Mouse (Mus musculus) kidney, postnatal 0 days (tissue): ENCODE results near the gene Tmem206. TPM values are rescaled to one million over a fixed set of nuclear protein-coding genes. Genes with fewer than 3 reads are reported as not detected.

ENCODE experiments used
- ATAC-seq: fragments of 200-750 bp; cut with Nextera tagmentation; replicated peaks from 2 replicates; pipeline ENCODE4 v1.8.0; 2017; ENCODE audit warnings: low read depth, moderate number of reproducible peaks, moderate TSS enrichment, moderate library complexity; ENCODE audit not compliant: low FRiP score
- DNase-seq: peaks from one replicate; pipeline ENCODE4 v3.0.0-alpha.2; 2016; ENCODE audit warnings: low spot score
- H3K27ac ChIP-seq: fragments of 300-500 bp; sonication (generic); 2 replicates; pipeline ENCODE4 v1.5.1; 2014; ENCODE audit warnings: mild to moderate bottlenecking
- H3K27me3 ChIP-seq: fragments of 300-500 bp; sonication (generic); 2 replicates; pipeline ENCODE4 v1.6.1; 2014; ENCODE audit warnings: low read length, mixed read lengths; ENCODE audit not compliant: insufficient read depth
- H3K36me3 ChIP-seq: fragments of 300-500 bp; sonication (generic); 2 replicates; pipeline ENCODE4 v1.6.1; 2014; ENCODE audit warnings: low read length, mixed read lengths; ENCODE audit not compliant: insufficient read depth
- H3K4me1 ChIP-seq: fragments of 300-500 bp; sonication (generic); replicated peaks from 2 replicates; pipeline ENCODE4 v1.6.1; 2014; ENCODE audit warnings: antibody characterized with exemption, low read length, mixed read lengths; ENCODE audit not compliant: insufficient read depth
- H3K4me2 ChIP-seq: fragments of 300-500 bp; sonication (generic); 2 replicates; pipeline ENCODE4 v1.6.1; 2014; ENCODE audit warnings: mild to moderate bottlenecking, low read length, moderate library complexity, mixed read lengths
- H3K4me3 ChIP-seq: fragments of 300-500 bp; sonication (generic); replicated peaks from 2 replicates; pipeline ENCODE4 v1.5.1; 2014; ENCODE audit warnings: low read depth, low read length
- H3K9ac ChIP-seq: fragments of 300-500 bp; sonication (generic); 2 replicates; pipeline ENCODE4 v1.6.1; 2014; ENCODE audit warnings: low read depth, low read length
- H3K9me3 ChIP-seq: fragments of 300-500 bp; sonication (generic); replicated peaks from 2 replicates; pipeline ENCODE4 v1.6.1; 2016; ENCODE audit warnings: low read length, inconsistent platforms, mixed read lengths
- CTCF ChIP-seq: IDR thresholded peaks from 2 replicates; pipeline ENCODE4 v1.5.1; 2016; ENCODE audit warnings: antibody characterized with exemption, low read depth, mild to moderate bottlenecking, moderate library complexity
- WGBS: fragments of 180-500 bp; shearing (Covaris S2); extraction: QIAGEN DNeasy Blood & Tissue Kit; methylation state at CpG from one replicate; pipeline ENCODE4 v1.1.7; 2014; 5-methylcytosine and 5-hydroxymethylcytosine counted together
- polyA plus RNA-seq: library from polyadenylated mRNA; unstranded; fragments of >200 nt; fragmentation: Nextera tagmentation; extraction: Ambion mirVana; gene quantifications from 2 replicates; pipeline ENCODE4 v1.2.1, GENCODE M21; 2015

The Tmem206 gene
- polyA plus RNA-seq, 1 experiment from 2014 or later, result 19.7 TPM

GRCm38 (mm10) chr1:191352786-191353488 is 27.2 kb downstream of the Tmem206 start:
- Histone ChIP-seq H3K9me3 (no peaks in the 10 kb centered on the region), H3K27ac (no peak overlapping the region), H3K4me1 (no peaks in the 10 kb centered on the region), H3K9ac (no peak overlapping the region), H3K36me3 (peaks cover 50% of the 10 kb centered on the region), H3K4me3 (no peak overlapping the region), H3K27me3 (no peaks in the 10 kb centered on the region), H3K4me2 (no peak overlapping the region)
- ATAC-seq, result no peak
- 66% methylated on average over 14 of the region's 14 CpGs for WGBS
- TF ChIP-seq CTCF, result peak; percentile 72
- peak; percentile 84 for DNase-seq

GRCm38 (mm10) chr1:191353836-191354235 is 28.1 kb downstream of the Tmem206 start:
- TF ChIP-seq CTCF, result no peak
- Histone ChIP-seq H3K9me3 (no peaks in the 10 kb centered on the region), H3K4me2 (no peak overlapping the region), H3K27ac (no peak overlapping the region), H3K27me3 (no peaks in the 10 kb centered on the region), H3K4me1 (no peaks in the 10 kb centered on the region), H3K4me3 (no peak overlapping the region), H3K9ac (no peak overlapping the region), H3K36me3 (peaks cover 50% of the 10 kb centered on the region)
- ATAC-seq (no peak), DNase-seq (no peak)
- WGBS, result 93% methylated on average over 4 of the region's 4 CpGs

- Histone ChIP-seq H3K27ac (no peak overlapping the region), H3K4me1 (no peaks in the 10 kb centered on the region), H3K36me3 (peaks cover 44% of the 10 kb centered on the region), H3K4me2 (no peak overlapping the region), H3K9me3 (no peaks in the 10 kb centered on the region), H3K9ac (no peak overlapping the region), H3K4me3 (no peak overlapping the region), H3K27me3 (no peaks in the 10 kb centered on the region)
- TF ChIP-seq CTCF, result no peak
- 92% methylated on average over 1 of the region's 1 CpGs for WGBS
- ATAC-seq (no peak), DNase-seq (no peak)
Measured at GRCm38 (mm10) chr1:191356936-191357335, 31.2 kb downstream of the Tmem206 start.

- Histone ChIP-seq H3K9me3 (no peaks in the 10 kb centered on the region), H3K4me3 (no peak overlapping the region), H3K27me3 (no peaks in the 10 kb centered on the region), H3K4me1 (no peaks in the 10 kb centered on the region), H3K27ac (no peak overlapping the region), H3K4me2 (no peak overlapping the region), H3K36me3 (peaks cover 33% of the 10 kb centered on the region), H3K9ac (no peak overlapping the region)
- no peak for TF ChIP-seq CTCF
- DNase-seq (no peak), ATAC-seq (no peak)
- WGBS, result 91% methylated on average over 7 of the region's 7 CpGs
Measured at GRCm38 (mm10) chr1:191359478-191359877, 33.8 kb downstream of the Tmem206 start.

- H3K36me3 ChIP-seq, result peaks cover 19% of the 10 kb centered on the region
- H3K27ac ChIP-seq, result no peak overlapping the region
- no peaks in the 10 kb centered on the region for H3K4me1 ChIP-seq
- WGBS, result 80% methylated on average over 6 of the region's 6 CpGs
- no peaks in the 10 kb centered on the region for H3K9me3 ChIP-seq
- no peak overlapping the region for H3K9ac ChIP-seq
- no peak overlapping the region for H3K4me2 ChIP-seq
- no peaks in the 10 kb centered on the region for H3K27me3 ChIP-seq
- H3K4me3 ChIP-seq, result no peak overlapping the region
- DNase-seq, result no peak
- TF ChIP-seq CTCF, result no peak
- ATAC-seq, result no peak
Measured at GRCm38 (mm10) chr1:191362412-191362811, 36.7 kb downstream of the Tmem206 start.

- Histone ChIP-seq H3K36me3 (peaks cover 9% of the 10 kb centered on the region), H3K4me2 (no peak overlapping the region), H3K4me3 (no peak overlapping the region), H3K27ac (no peak overlapping the region), H3K27me3 (no peaks in the 10 kb centered on the region), H3K9me3 (no peaks in the 10 kb centered on the region), H3K9ac (no peak overlapping the region), H3K4me1 (no peaks in the 10 kb centered on the region)
- no peak for ATAC-seq
- peak; percentile 64 for TF ChIP-seq CTCF
- 80% methylated on average over 4 of the region's 4 CpGs for WGBS
- peak; percentile 21 for DNase-seq
Measured at GRCm38 (mm10) chr1:191364477-191364876, 38.8 kb downstream of the Tmem206 start.

GRCm38 (mm10) chr1:191368193-191368592 is 42.5 kb downstream of the Tmem206 start:
- no peaks in the 10 kb centered on the region for H3K9me3 ChIP-seq
- ATAC-seq (no peak), DNase-seq (no peak)
- no peak for TF ChIP-seq CTCF
- 76% methylated on average over 4 of the region's 4 CpGs for WGBS
- peaks cover 3% of the 10 kb centered on the region; the same call in 1 of the 2 replicates for H3K36me3 ChIP-seq
- no peak overlapping the region for H3K4me3 ChIP-seq
- no peak overlapping the region for H3K27ac ChIP-seq
- H3K27me3 ChIP-seq, result no peaks in the 10 kb centered on the region
- no peak overlapping the region for H3K4me2 ChIP-seq
- H3K9ac ChIP-seq, result no peak overlapping the region
- H3K4me1 ChIP-seq, result no peaks in the 10 kb centered on the region
